Mouse (Mus musculus) layer of hippocampus, postnatal 36 days (tissue): ENCODE results near the gene Lgmn. TPM values are rescaled to one million over a fixed set of nuclear protein-coding genes. Genes with fewer than 3 reads are reported as not detected.

Source experiments
- DNase-seq, 2 experiments: peaks; one replicate each; pipeline ENCODE4 v3.0.0; 2022
- total RNA-seq, 2 experiments: library from RNA; stranded (reverse); gene quantifications; 2 replicates each; pipeline ENCODE4 v1.2.3; 2021

Lgmn gene
- total RNA-seq, 2 experiments from 2014 or later = 83.0 to 84.8 TPM

- DNase-seq = no peak
Measured at GRCm38 (mm10) chr12:102345031-102345815, 94.4 kb downstream of the Lgmn start.

Other genes starting within 250 kb of the Lgmn start
- gene Rin3, start 156.8 kb downstream of the Lgmn start, total RNA-seq = 1 to 10 TPM; 2.1 to 4.3 TPM
- gene Golga5, start 29.3 kb upstream of the Lgmn start, total RNA-seq = 10 to 100 TPM; 26.0 to 27.1 TPM
- gene Chga, start 115.2 kb upstream of the Lgmn start, total RNA-seq = 100 to 1,000 TPM; 125 to 130 TPM